Mouse (Mus musculus) hindbrain, embryonic 11.5 days (tissue): ENCODE measurements at regions not wholly inside any gene's neighbourhood (a gene's known extent, or its start where the extent isn't known, plus 50 kb on each side); places are given as distances from the start of the nearest gene placed in this dataset.

Experiments
- ATAC-seq: fragments of 200-750 bp; cut with Nextera tagmentation; 2 replicates; pipeline ENCODE4 v1.8.0; 2017; ENCODE audit warnings: mild to moderate bottlenecking, moderate TSS enrichment, moderate library complexity; ENCODE audit not compliant: low FRiP score
- DNase-seq: peaks from one replicate; pipeline ENCODE4 v3.0.0-alpha.2; 2015; ENCODE audit warnings: low spot score
- H3K27ac ChIP-seq: fragments of 300-500 bp; sonication (generic); 2 replicates; pipeline ENCODE4 v1.5.1; 2014; ENCODE audit warnings: mild to moderate bottlenecking, low read depth, low read length
- H3K27me3 ChIP-seq: fragments of 300-500 bp; sonication (generic); 2 replicates; pipeline ENCODE4 v1.6.1; 2014; ENCODE audit warnings: mild to moderate bottlenecking, low read length, moderate library complexity, mixed read lengths; ENCODE audit not compliant: control insufficient read depth, insufficient read depth
- H3K36me3 ChIP-seq: fragments of 300-500 bp; sonication (generic); 2 replicates; pipeline ENCODE4 v1.6.1; 2014; ENCODE audit warnings: mild to moderate bottlenecking, low read length, moderate library complexity, mixed read lengths; ENCODE audit not compliant: control insufficient read depth, insufficient read depth
- H3K4me1 ChIP-seq: fragments of 300-500 bp; sonication (generic); replicated peaks from 2 replicates; pipeline ENCODE4 v1.6.1; 2014; ENCODE audit warnings: low read length, mixed read lengths; ENCODE audit not compliant: control insufficient read depth, insufficient read depth
- H3K4me2 ChIP-seq: fragments of 300-500 bp; sonication (generic); replicated peaks from 2 replicates; pipeline ENCODE4 v1.6.1; 2014; ENCODE audit warnings: mild to moderate bottlenecking, low read depth, low read length
- H3K4me3 ChIP-seq: fragments of 300-500 bp; sonication (generic); 2 replicates; pipeline ENCODE4 v1.5.1; 2014; ENCODE audit warnings: low read depth, low read length
- H3K9ac ChIP-seq: fragments of 300-500 bp; sonication (generic); 2 replicates; pipeline ENCODE4 v1.6.1; 2014; ENCODE audit warnings: low read depth, low read length
- H3K9me3 ChIP-seq: fragments of 300-500 bp; sonication (generic); 2 replicates; pipeline ENCODE4 v1.6.1; 2016; ENCODE audit warnings: low read length; ENCODE audit not compliant: control insufficient read depth
- WGBS: fragments of 180-500 bp; shearing (Covaris S2); extraction: QIAGEN DNeasy Blood & Tissue Kit; methylation state at CpG from one replicate; pipeline ENCODE4 v1.1.7; 2014; 5-methylcytosine and 5-hydroxymethylcytosine counted together

DNA sequence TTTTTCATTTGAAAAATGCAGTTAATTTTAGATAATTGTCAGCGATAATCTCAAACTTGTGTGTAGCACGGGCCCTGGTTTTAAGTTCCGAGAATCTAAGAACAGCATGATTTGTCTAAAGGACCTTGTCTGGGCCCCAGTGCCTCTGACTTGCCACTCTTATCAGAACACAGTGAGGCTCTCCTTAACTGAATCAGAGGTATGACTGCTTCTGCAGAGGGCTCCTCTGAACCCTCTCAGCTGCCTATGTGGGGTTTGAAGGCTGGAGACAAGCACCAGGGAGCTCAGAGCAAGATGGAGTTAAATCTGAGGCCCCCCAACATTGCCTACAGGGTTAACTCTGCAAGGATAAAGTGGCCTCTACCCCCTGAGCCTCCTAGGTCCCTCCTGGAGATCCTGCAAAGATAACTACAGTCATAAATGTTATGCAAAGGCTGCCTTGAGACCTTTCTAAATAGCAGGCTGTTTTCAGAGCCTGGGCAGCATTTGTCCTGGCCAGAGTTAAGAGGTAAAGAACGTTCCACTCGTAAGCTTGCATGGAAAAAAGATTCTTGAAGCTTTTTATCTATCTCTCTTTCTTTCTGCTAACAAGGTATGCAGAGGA, 118.4 kb upstream of the Maf start:
- Histone ChIP-seq H3K4me1 (no peaks in the 10 kb centered on the region), H3K27ac (no peak overlapping the region), H3K4me2 (no peak overlapping the region), H3K9me3 (no peaks in the 10 kb centered on the region), H3K4me3 (no peak overlapping the region), H3K9ac (no peak overlapping the region), H3K27me3 (no peaks in the 10 kb centered on the region), H3K36me3 (no peaks in the 10 kb centered on the region)
- ATAC-seq = no peak
- WGBS = 86% methylated on average over 5 of the region's 5 CpGs
- no peak for DNase-seq

- H3K36me3 ChIP-seq = no peaks in the 10 kb centered on the region
- H3K4me1 ChIP-seq = no peaks in the 10 kb centered on the region
- no peak overlapping the region for H3K9ac ChIP-seq
- H3K4me2 ChIP-seq = no peak overlapping the region
- ATAC-seq (no peak), DNase-seq (no peak)
- WGBS = 88% methylated on average over 6 of the region's 6 CpGs
- H3K27me3 ChIP-seq = no peaks in the 10 kb centered on the region
- H3K27ac ChIP-seq = no peak overlapping the region
- H3K4me3 ChIP-seq = no peak overlapping the region
- H3K9me3 ChIP-seq = no peaks in the 10 kb centered on the region
Measured at GRCm38 (mm10) chr8:115824478-115824785, 116.8 kb upstream of the Maf start.

GRCm38 (mm10) chr8:115823673-115824477, 116.3 kb upstream of the Maf start:
- H3K36me3 ChIP-seq = no peaks in the 10 kb centered on the region
- H3K4me3 ChIP-seq = no peak overlapping the region
- H3K27ac ChIP-seq = no peak overlapping the region
- WGBS = 74% methylated on average over 8 of the region's 8 CpGs
- no peaks in the 10 kb centered on the region for H3K27me3 ChIP-seq
- H3K9me3 ChIP-seq = no peaks in the 10 kb centered on the region
- H3K4me1 ChIP-seq = no peaks in the 10 kb centered on the region
- no peak overlapping the region for H3K4me2 ChIP-seq
- DNase-seq (no peak), ATAC-seq (no peak)
- no peak overlapping the region for H3K9ac ChIP-seq

DNA sequence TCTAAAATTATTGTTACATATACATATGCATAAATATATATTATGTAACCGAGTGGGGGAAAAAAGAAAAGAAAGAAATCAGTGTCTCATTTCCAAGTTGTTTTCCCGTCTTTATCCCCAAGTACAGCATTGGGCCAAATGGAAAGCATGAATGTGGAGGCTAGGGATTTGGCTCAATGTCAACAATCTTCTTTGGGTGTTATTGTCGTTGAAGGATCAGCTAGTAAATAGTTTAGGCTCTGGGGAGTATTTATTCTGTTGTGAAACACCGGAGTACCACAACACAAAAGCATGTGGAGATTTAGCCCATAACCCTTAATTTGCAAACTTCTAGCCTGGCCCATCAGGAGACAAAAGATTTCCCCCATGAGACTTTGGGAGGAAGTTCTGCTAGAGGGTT, 105.8 kb upstream of the Maf start:
- no peak for ATAC-seq

DNA sequence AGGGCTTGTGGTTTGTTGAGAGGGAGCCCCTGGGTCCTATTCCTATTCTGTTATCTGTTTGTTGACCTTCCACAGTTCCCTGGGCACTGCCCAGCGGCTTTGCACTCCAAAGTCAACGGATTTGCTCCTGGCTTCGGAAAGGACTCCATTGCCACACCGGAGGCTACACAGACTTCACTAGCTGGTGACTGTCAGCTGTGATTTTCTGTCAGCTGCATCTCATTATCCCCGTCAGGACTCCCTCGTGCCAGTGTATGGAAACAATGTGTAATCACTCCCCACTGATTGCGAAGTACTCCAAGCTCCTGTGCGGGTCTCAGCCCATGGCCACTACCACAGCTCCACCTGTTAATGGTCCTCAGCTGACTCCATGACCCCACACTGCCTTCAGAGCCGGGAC, 99.0 kb upstream of the Maf start:
- Histone ChIP-seq H3K4me2 (no peak overlapping the region), H3K36me3 (no peaks in the 10 kb centered on the region), H3K9me3 (no peaks in the 10 kb centered on the region), H3K9ac (no peak overlapping the region), H3K4me1 (no peaks in the 10 kb centered on the region), H3K4me3 (no peak overlapping the region), H3K27ac (no peak overlapping the region), H3K27me3 (no peaks in the 10 kb centered on the region)
- whole genome bisulfite sequencing = 64% methylated on average over 9 of the region's 9 CpGs
- ATAC-seq (no peak), DNase-seq (no peak)

More for the DNA sequence above, 105.8 kb upstream of the Maf start:
- DNase-seq = no peak
- no peaks in the 10 kb centered on the region for H3K36me3 ChIP-seq
- H3K9me3 ChIP-seq = no peaks in the 10 kb centered on the region
- H3K27ac ChIP-seq = no peak overlapping the region
- H3K4me3 ChIP-seq = no peak overlapping the region
- no peaks in the 10 kb centered on the region for H3K4me1 ChIP-seq
- H3K27me3 ChIP-seq = no peaks in the 10 kb centered on the region
- 83% methylated on average over 4 of the region's 4 CpGs for WGBS
- H3K9ac ChIP-seq = no peak overlapping the region
- no peak overlapping the region for H3K4me2 ChIP-seq

- WGBS = 66% methylated on average over 6 of the region's 6 CpGs
- Histone ChIP-seq H3K36me3 (no peaks in the 10 kb centered on the region), H3K4me1 (no peaks in the 10 kb centered on the region), H3K9me3 (no peaks in the 10 kb centered on the region), H3K27ac (no peak overlapping the region), H3K9ac (no peak overlapping the region), H3K4me2 (no peak overlapping the region), H3K27me3 (no peaks in the 10 kb centered on the region), H3K4me3 (no peak overlapping the region)
- DNase-seq (no peak), ATAC-seq (no peak)
Measured at GRCm38 (mm10) chr8:115806139-115806538, 98.5 kb upstream of the Maf start.

GRCm38 (mm10) chr8:115793587-115793986, 86.0 kb upstream of the Maf start:
- H3K4me3 ChIP-seq = no peak overlapping the region
- no peak overlapping the region for H3K9ac ChIP-seq
- H3K27me3 ChIP-seq = no peaks in the 10 kb centered on the region
- no peaks in the 10 kb centered on the region for H3K36me3 ChIP-seq
- H3K9me3 ChIP-seq = no peaks in the 10 kb centered on the region
- no peak for ATAC-seq
- DNase-seq = no peak
- no peaks in the 10 kb centered on the region for H3K4me1 ChIP-seq
- no peak overlapping the region for H3K4me2 ChIP-seq
- whole genome bisulfite sequencing = 89% methylated on average over 1 of the region's 1 CpGs
- no peak overlapping the region for H3K27ac ChIP-seq

- Histone ChIP-seq H3K4me2 (no peak overlapping the region), H3K27ac (no peak overlapping the region)
- 81% methylated on average over 6 of the region's 6 CpGs for whole genome bisulfite sequencing
Measured at GRCm38 (mm10) chr8:115788421-115788820, 80.8 kb upstream of the Maf start.

GRCm38 (mm10) chr8:115786185-115786584, 78.6 kb upstream of the Maf start:
- no peaks in the 10 kb centered on the region for H3K36me3 ChIP-seq
- H3K4me1 ChIP-seq = no peaks in the 10 kb centered on the region
- H3K27ac ChIP-seq = no peak overlapping the region
- DNase-seq (no peak), ATAC-seq (no peak)
- no peak overlapping the region for H3K9ac ChIP-seq
- no peaks in the 10 kb centered on the region for H3K27me3 ChIP-seq
- no peak overlapping the region for H3K4me3 ChIP-seq
- no peaks in the 10 kb centered on the region for H3K9me3 ChIP-seq
- 88% methylated on average over 4 of the region's 4 CpGs for WGBS
- no peak overlapping the region for H3K4me2 ChIP-seq

More at GRCm38 (mm10) chr8:115788421-115788820, 80.8 kb upstream of the Maf start:
- no peak overlapping the region for H3K9ac ChIP-seq
- no peaks in the 10 kb centered on the region for H3K9me3 ChIP-seq
- no peak overlapping the region for H3K4me3 ChIP-seq
- H3K36me3 ChIP-seq = no peaks in the 10 kb centered on the region
- H3K4me1 ChIP-seq = no peaks in the 10 kb centered on the region
- ATAC-seq (no peak), DNase-seq (no peak)
- H3K27me3 ChIP-seq = no peaks in the 10 kb centered on the region
